Mouse (Mus musculus) small intestine, adult 2 months (tissue): ENCODE data around the gene Kcnj13.

Source experiments
- CTCF ChIP-seq: fragments of 200-500 bp; IDR thresholded peaks from 2 replicates; pipeline ENCODE4 v1.5.1; 2012; ENCODE audit warnings: low read depth, mild to moderate bottlenecking, control low read depth, inconsistent platforms, low read length, moderate library complexity, mixed read lengths; ENCODE audit not compliant: insufficient replicate concordance, insufficient read length; ENCODE audit errors: extremely low read depth
- POLR2A ChIP-seq: fragments of 200-500 bp; IDR thresholded peaks from 2 replicates; pipeline ENCODE4 v1.6.1; 2012; ENCODE audit warnings: low read depth, mild to moderate bottlenecking, control low read depth, inconsistent platforms, low read length, moderate library complexity

GRCm38 (mm10) chr1:87394594-87394993, at the start of gene Kcnj13:
- TF ChIP-seq POLR2A, result no peak
- no peak for TF ChIP-seq CTCF
